Mouse (Mus musculus) stomach, adult 2 months (tissue): Measurements from ENCODE around the gene Pxk. TPM values are rescaled to one million over a fixed set of nuclear protein-coding genes. Genes with fewer than 3 reads are reported as not detected.

Experiments used
- polyA plus RNA-seq: library from polyadenylated mRNA; depleted of rRNA; stranded (reverse); fragments of >200 nt; gene quantifications from 2 replicates; pipeline ENCODE4 v1.2.3, GENCODE M21; 2012; rRNA removed

Gene Pxk
- polyA plus RNA-seq = 7.9 and 14.1 TPM in 2 replicates

DNA sequence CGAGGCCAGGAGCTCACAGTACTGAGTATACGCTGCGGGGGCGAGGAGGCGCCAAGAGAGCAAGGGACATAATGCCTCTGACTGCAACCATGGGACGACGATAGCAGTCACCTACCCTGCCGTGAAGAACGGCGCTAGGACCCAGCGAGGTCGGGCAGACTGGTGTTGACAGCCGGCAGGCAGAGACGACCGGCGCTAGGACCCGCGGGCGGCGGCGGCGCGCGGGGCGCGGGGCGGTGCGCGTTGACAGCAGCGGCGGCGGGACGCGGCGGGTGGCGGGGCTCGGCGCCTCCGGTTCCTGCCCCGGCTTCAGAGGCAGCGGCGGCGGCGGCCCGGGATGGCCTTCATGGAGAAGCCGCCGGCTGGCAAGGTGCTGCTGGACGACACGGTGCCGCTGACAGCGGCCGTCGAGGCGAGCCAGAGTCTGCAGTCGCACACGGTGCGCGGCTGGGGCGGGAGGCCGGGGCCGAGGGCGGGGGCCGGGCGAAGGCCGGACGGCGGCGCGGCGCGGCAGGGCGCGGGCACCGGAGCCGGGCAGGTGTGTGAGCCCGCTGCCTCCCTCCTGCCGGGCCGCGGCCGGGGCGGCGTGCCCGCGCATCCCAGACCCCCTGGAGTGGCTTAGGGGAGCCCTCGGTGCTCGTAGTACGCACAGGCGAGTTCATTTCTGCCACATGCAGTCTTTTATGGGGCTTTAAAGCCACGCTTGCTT, at the start of gene Pxk:
Gene Pxk (plus strand): TSS at position 234 of the 709 bp plus-strand sequence.

DNA sequence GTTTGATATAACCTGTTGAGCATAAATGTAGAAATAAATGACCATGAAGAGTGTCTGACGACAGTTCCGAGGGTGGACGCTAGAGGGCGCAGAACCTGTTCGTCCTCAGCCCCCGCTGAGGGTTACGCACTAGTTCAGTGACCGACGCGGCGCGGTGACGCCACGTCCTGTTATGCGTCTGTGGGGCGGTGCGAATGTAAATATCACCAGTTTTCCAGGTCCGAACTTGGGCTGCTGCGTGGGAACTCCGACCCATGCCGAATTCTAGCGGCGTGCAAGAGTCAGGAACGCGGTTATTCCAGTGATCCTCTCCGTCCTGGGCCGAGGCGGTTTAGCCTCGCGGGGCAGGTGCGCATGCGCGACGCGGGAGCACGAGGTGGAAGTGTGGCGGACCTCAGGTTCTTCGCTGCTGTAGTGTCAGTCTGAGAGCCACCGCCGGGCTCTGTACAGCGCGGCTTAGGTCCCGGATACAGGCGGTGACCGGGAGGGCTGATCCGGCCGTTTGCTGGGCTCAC, 17.8 kb upstream of the Pxk start, which contains the start of gene Rpp14:
Gene Rpp14 (plus strand): TSS at position 203 of the 515 bp plus-strand sequence.

DNA sequence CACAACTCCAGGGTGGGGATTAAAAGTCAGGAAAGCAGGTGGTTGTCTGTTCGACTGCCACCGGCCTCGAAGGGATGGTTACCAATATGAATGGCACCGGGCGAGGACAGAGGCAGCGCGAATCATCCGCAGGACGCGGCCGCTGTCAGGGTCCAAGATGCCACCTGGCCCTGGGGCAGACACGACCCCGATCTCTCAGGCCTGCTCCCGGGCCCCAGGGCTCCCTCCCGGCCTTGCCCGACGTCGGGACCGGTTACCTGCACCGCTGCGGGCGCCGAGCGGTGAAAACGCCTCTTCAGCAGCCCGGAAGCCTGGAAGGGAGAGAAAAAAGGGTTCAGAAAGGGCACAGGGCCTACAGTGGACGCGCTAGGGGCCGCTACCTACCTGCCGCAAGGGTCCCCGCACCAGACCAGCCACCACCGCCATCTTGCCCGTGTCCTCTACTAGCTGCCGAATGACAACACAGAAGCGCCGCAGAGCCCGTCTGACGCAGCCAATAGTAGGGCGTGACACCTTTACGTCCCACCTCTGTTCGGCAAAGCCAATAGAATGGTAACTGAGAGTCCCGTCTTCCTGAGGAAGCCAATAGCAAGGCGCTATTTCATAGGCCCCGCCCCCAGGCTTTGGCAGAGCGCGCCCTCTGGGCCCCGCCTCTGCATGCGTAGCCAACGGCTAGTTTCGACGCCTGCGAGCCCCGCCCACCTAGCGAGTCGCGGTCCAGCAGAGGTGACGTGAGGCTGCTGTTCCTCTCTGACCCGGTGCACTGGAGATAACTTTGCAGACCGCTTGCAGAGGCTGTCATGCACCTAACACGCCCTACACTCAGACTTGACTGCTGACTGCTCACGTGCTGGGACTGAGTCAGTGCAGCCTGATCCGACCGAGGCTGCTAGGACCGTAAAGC, 74.7 kb downstream of the Pxk start, which contains the start of gene Pdhb:
Gene Pdhb (minus strand): TSS at position 519 of the 904 bp plus-strand sequence.

DNA sequence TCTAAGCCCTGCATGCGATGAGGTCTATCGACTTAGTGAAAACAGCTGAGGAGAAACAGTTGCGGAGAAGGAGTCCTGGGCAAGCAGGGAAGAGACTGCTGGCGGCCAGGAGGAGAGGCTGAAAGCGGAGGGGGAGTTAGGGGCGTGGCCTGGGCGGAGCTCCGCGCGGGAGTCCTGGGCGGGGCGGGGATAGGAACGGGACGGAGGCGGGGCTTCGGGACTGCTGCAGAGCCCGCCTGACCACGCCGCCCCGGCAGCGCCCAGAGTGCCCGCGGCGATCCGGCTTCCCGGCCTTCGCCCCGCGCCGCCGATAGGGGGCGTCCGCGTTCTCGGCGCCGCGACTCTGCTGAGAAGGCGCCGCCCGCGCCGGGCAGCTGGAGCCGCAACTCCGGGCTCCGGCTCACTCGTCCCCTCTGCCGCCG, 115.8 kb downstream of the Pxk start, which contains the start of gene Kctd6:
Gene Kctd6 (plus strand): TSS at position 338 of the 422 bp plus-strand sequence.

Other genes with a start within 250 kb of the Pxk start
- gene Gm45521, start 140.9 kb upstream of the Pxk start, polyA plus RNA-seq = not detected in 2 replicates
- 2.1 and 3.4 TPM in 2 replicates for gene Dnase1l3, start 103.6 kb upstream of the Pxk start, polyA plus RNA-seq
- gene Abhd6, start 95.3 kb upstream of the Pxk start, polyA plus RNA-seq = 14.6 and 15.5 TPM in 2 replicates
- gene Rpp14, start 17.8 kb upstream of the Pxk start, polyA plus RNA-seq = 1.1 and 1.2 TPM in 2 replicates
- gene Pdhb, start 74.8 kb downstream of the Pxk start, polyA plus RNA-seq = 9.6 and 12.8 TPM in 2 replicates
- gene Kctd6, start 115.9 kb downstream of the Pxk start, polyA plus RNA-seq = 1.6 TPM in 2 replicates
- 19.1 and 24.2 TPM in 2 replicates for gene Acox2, start 161.1 kb downstream of the Pxk start, polyA plus RNA-seq
- gene Fam107a, start 219.8 kb downstream of the Pxk start, polyA plus RNA-seq = 0.31 and 1.1 TPM in 2 replicates